Mouse (Mus musculus): ENCODE measurements at regions not wholly inside any gene's neighbourhood (a gene's known extent, or its start where the extent isn't known, plus 50 kb on each side); places are given as distances from the start of the nearest gene placed in this dataset.

GRCm38 (mm10) chr15:32034091-32034490 lies 143.0 kb upstream of the Tas2r119 start:
- WGBS (ENCODE audit: insufficient replicate concordance): 48% methylated on average over 1 of the region's 1 CpGs
- DNase-seq (ENCODE audit: low read depth in 3 of 3, low spot score in 3 of 3): no peak

GRCm38 (mm10) chr15:32034790-32035189 lies 142.3 kb upstream of the Tas2r119 start:
- ATAC-seq (ENCODE audit: insufficient read depth) (no peak), DNase-seq (ENCODE audit: low read depth in 3 of 3, low spot score in 3 of 3) (no peak)
- Histone ChIP-seq H3K9me3 (ENCODE audit: control insufficient read depth, low read length) (no peaks in the 10 kb centered on the region), H3K4me2 (ENCODE audit: low read depth) (no peak overlapping the region), H3K27me3 (ENCODE audit: control insufficient read depth, insufficient read depth, low read length) (no peaks in the 10 kb centered on the region), H3K4me3 (ENCODE audit: insufficient read depth in 1 of 2, low read depth in 2 of 2, low read length in 2 of 2) (no peak overlapping the region), H3K9ac (replicated peaks) (no peak overlapping the region), H3K36me3 (replicated peaks; ENCODE audit: control insufficient read depth, insufficient read depth, low read depth) (no peaks in the 10 kb centered on the region), H3K27ac (no peak overlapping the region), H3K4me1 (replicated peaks; ENCODE audit: control insufficient read depth in 2 of 2, insufficient read depth in 2 of 2, low read length in 1 of 2) (no peaks in the 10 kb centered on the region)
- WGBS (ENCODE audit: insufficient replicate concordance): 29% methylated on average over 7 of the region's 7 CpGs
- no peak for TF ChIP-seq CTCF (IDR thresholded peaks at IDR 0.05; ENCODE audit: low read depth)
- TF ChIP-seq EP300 (IDR thresholded peaks at IDR 0.05; ENCODE audit: low read depth): no peak

More at GRCm38 (mm10) chr15:32034091-32034490, 143.0 kb upstream of the Tas2r119 start:
- no peaks in the 10 kb centered on the region for H3K9me3 ChIP-seq (ENCODE audit: control insufficient read depth, low read length)
- no peak overlapping the region for H3K4me2 ChIP-seq (ENCODE audit: low read depth)
- ATAC-seq (ENCODE audit: insufficient read depth): no peak
- no peak overlapping the region for H3K4me3 ChIP-seq (ENCODE audit: insufficient read depth in 1 of 2, low read depth in 2 of 2, low read length in 2 of 2)
- no peak overlapping the region for H3K27ac ChIP-seq
- H3K4me1 ChIP-seq (replicated peaks; ENCODE audit: control insufficient read depth in 2 of 2, insufficient read depth in 2 of 2, low read length in 1 of 2): no peaks in the 10 kb centered on the region
- TF ChIP-seq EP300 (IDR thresholded peaks at IDR 0.05; ENCODE audit: low read depth): no peak
- TF ChIP-seq CTCF (IDR thresholded peaks at IDR 0.05; ENCODE audit: low read depth): no peak
- H3K9ac ChIP-seq (replicated peaks): no peak overlapping the region
- H3K27me3 ChIP-seq (ENCODE audit: control insufficient read depth, insufficient read depth, low read length): no peaks in the 10 kb centered on the region
- no peaks in the 10 kb centered on the region for H3K36me3 ChIP-seq (replicated peaks; ENCODE audit: control insufficient read depth, insufficient read depth, low read depth)

- H3K4me3 ChIP-seq (ENCODE audit: insufficient read depth in 1 of 2, low read depth in 2 of 2, low read length in 2 of 2): no peak overlapping the region
- no peaks in the 10 kb centered on the region for H3K4me1 ChIP-seq (replicated peaks; ENCODE audit: control insufficient read depth in 2 of 2, insufficient read depth in 2 of 2, low read length in 1 of 2)
- H3K36me3 ChIP-seq (replicated peaks; ENCODE audit: control insufficient read depth, insufficient read depth, low read depth): no peaks in the 10 kb centered on the region
- H3K27me3 ChIP-seq (ENCODE audit: control insufficient read depth, insufficient read depth, low read length): no peaks in the 10 kb centered on the region
- no peak overlapping the region for H3K4me2 ChIP-seq (ENCODE audit: low read depth)
- TF ChIP-seq EP300 (IDR thresholded peaks at IDR 0.05; ENCODE audit: low read depth) (no peak), CTCF (IDR thresholded peaks at IDR 0.05; ENCODE audit: low read depth) (no peak)
- DNase-seq (ENCODE audit: low read depth in 3 of 3, low spot score in 3 of 3) (no peak), ATAC-seq (ENCODE audit: insufficient read depth) (no peak)
- H3K27ac ChIP-seq: no peak overlapping the region
- no peaks in the 10 kb centered on the region for H3K9me3 ChIP-seq (ENCODE audit: control insufficient read depth, low read length)
- H3K9ac ChIP-seq (replicated peaks): no peak overlapping the region
- WGBS (ENCODE audit: insufficient replicate concordance): 69% methylated on average over 6 of the region's 6 CpGs
These were observed 135.3 kb upstream of the Tas2r119 start for GRCm38 (mm10) chr15:32041764-32042163.

GRCm38 (mm10) chr15:32042173-32042572 lies 134.9 kb upstream of the Tas2r119 start:
- H3K4me3 ChIP-seq (ENCODE audit: insufficient read depth in 1 of 2, low read depth in 2 of 2, low read length in 2 of 2): no peak overlapping the region
- 11% methylated on average over 4 of the region's 4 CpGs for WGBS (ENCODE audit: insufficient replicate concordance)
- no peak overlapping the region for H3K9ac ChIP-seq (replicated peaks)
- DNase-seq (ENCODE audit: low read depth in 3 of 3, low spot score in 3 of 3) (no peak), ATAC-seq (ENCODE audit: insufficient read depth) (no peak)
- no peaks in the 10 kb centered on the region for H3K4me1 ChIP-seq (replicated peaks; ENCODE audit: control insufficient read depth in 2 of 2, insufficient read depth in 2 of 2, low read length in 1 of 2)
- no peak overlapping the region for H3K4me2 ChIP-seq (ENCODE audit: low read depth)
- H3K36me3 ChIP-seq (replicated peaks; ENCODE audit: control insufficient read depth, insufficient read depth, low read depth): no peaks in the 10 kb centered on the region
- H3K27ac ChIP-seq: no peak overlapping the region
- TF ChIP-seq EP300 (IDR thresholded peaks at IDR 0.05; ENCODE audit: low read depth) (no peak), CTCF (IDR thresholded peaks at IDR 0.05; ENCODE audit: low read depth) (no peak)
- H3K9me3 ChIP-seq (ENCODE audit: control insufficient read depth, low read length): no peaks in the 10 kb centered on the region
- no peaks in the 10 kb centered on the region for H3K27me3 ChIP-seq (ENCODE audit: control insufficient read depth, insufficient read depth, low read length)

- H3K4me1 ChIP-seq (replicated peaks; ENCODE audit: control insufficient read depth in 2 of 2, insufficient read depth in 2 of 2, low read length in 1 of 2): no peaks in the 10 kb centered on the region
- no peak overlapping the region for H3K9ac ChIP-seq (replicated peaks)
- H3K36me3 ChIP-seq (replicated peaks; ENCODE audit: control insufficient read depth, insufficient read depth, low read depth): no peaks in the 10 kb centered on the region
- no peak overlapping the region for H3K4me3 ChIP-seq (ENCODE audit: insufficient read depth in 1 of 2, low read depth in 2 of 2, low read length in 2 of 2)
- no peak for ATAC-seq (ENCODE audit: insufficient read depth)
- H3K4me2 ChIP-seq (ENCODE audit: low read depth): no peak overlapping the region
- H3K9me3 ChIP-seq (ENCODE audit: control insufficient read depth, low read length): no peaks in the 10 kb centered on the region
- DNase-seq (ENCODE audit: low read depth in 3 of 3, low spot score in 3 of 3): no peak
- H3K27me3 ChIP-seq (ENCODE audit: control insufficient read depth, insufficient read depth, low read length): no peaks in the 10 kb centered on the region
- TF ChIP-seq CTCF (IDR thresholded peaks at IDR 0.05; ENCODE audit: low read depth): no peak
- TF ChIP-seq EP300 (IDR thresholded peaks at IDR 0.05; ENCODE audit: low read depth): no peak
- no peak overlapping the region for H3K27ac ChIP-seq
- 26% methylated on average over 1 of the region's 1 CpGs for WGBS (ENCODE audit: insufficient replicate concordance)
These were observed 134.5 kb upstream of the Tas2r119 start for GRCm38 (mm10) chr15:32042589-32042988.
